Mouse (Mus musculus): ENCODE measurements around the gene Cldn10.

GRCm38 (mm10) chr14:118864905-118865304 lies 77.2 kb downstream of the Cldn10 start:
- TF ChIP-seq CTCF (IDR thresholded peaks at IDR 0.05; ENCODE audit: borderline replicate concordance, extremely low read depth, insufficient read depth, insufficient read length) (no peak), POLR2A (IDR thresholded peaks at IDR 0.05; ENCODE audit: borderline replicate concordance, extremely low read depth, insufficient read depth, insufficient read length, poor library complexity, severe bottlenecking) (no peak)

Data from brain, embryonic 14.5 days (tissue).